In the genomic region with DNA sequence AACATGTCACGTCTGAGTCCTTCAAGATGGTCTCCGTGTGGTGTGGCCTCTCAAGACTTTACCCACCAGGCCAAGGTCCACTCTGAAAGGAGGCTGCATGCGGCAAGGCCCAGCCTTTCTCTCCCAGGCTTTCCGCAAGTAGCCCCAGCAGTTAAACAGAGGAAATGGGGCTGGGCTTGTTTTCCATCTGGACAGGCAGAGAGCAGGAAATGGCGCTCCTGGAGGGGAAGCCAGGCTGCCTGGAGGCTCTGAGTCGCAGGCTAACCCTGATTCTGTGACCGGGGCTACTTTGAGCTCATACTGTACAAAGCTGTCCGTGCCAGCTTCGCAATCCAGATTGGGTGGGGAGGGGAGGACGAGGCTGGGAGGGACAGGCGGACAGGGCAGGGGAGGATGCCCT, we compare ENCODE assay signal across 8 mouse cellular contexts. TPM values are rescaled to one million over a fixed set of nuclear protein-coding genes. Genes with fewer than 3 reads are reported as not detected.
DNase-seq lines count a peak whose midpoint lies in the region; ATAC-seq and TF ChIP-seq lines count a peak whose summit lies in the region.

No protein-coding gene starts in this region.

- no peaks in the 10 kb centered on the region for H3K9me3 ChIP-seq in midbrain, embryonic 10.5 days (replicated peaks)
- H3K9me3 ChIP-seq in midbrain, postnatal 0 days (ENCODE audit: low read length) = no peaks in the 10 kb centered on the region
- H3K9me3 ChIP-seq in heart, embryonic 15.5 days (replicated peaks) = no peaks in the 10 kb centered on the region
- no peaks in the 10 kb centered on the region for H3K9me3 ChIP-seq in stomach, embryonic 16.5 days (replicated peaks; ENCODE audit: control insufficient read depth, low read length)
- no peaks in the 10 kb centered on the region for H3K9me3 ChIP-seq in forebrain, embryonic 16.5 days (ENCODE audit: control insufficient read depth, low read length)

- H3K9ac ChIP-seq in midbrain, postnatal 0 days (replicated peaks; ENCODE audit: low read length, poor library complexity, severe bottlenecking) = no peak overlapping the region
- H3K9ac ChIP-seq in heart, embryonic 15.5 days = no peak overlapping the region
- H3K9ac ChIP-seq in stomach, embryonic 16.5 days (ENCODE audit: low read length) = no peak overlapping the region
- H3K9ac ChIP-seq in forebrain, embryonic 16.5 days (replicated peaks; ENCODE audit: low read depth, low read length) = no peak overlapping the region

- peaks cover 80% of the 10 kb centered on the region for H3K27me3 ChIP-seq in midbrain, embryonic 10.5 days (ENCODE audit: low read depth, poor library complexity, severe bottlenecking)
- H3K27me3 ChIP-seq in midbrain, postnatal 0 days (ENCODE audit: insufficient read depth, low read length) = no peaks in the 10 kb centered on the region
- H3K27me3 ChIP-seq in heart, embryonic 15.5 days = no peaks in the 10 kb centered on the region
- H3K27me3 ChIP-seq in stomach, embryonic 16.5 days (ENCODE audit: control insufficient read depth, insufficient read depth, low read length) = no peaks in the 10 kb centered on the region
- H3K27me3 ChIP-seq in forebrain, embryonic 16.5 days (replicated peaks; ENCODE audit: control insufficient read depth, insufficient read depth, low read length) = no peaks in the 10 kb centered on the region

- no peaks in the 10 kb centered on the region for H3K36me3 ChIP-seq in midbrain, embryonic 10.5 days
- H3K36me3 ChIP-seq in midbrain, postnatal 0 days (ENCODE audit: insufficient read depth, low read length) = no peaks in the 10 kb centered on the region
- H3K36me3 ChIP-seq in heart, embryonic 15.5 days = no peaks in the 10 kb centered on the region
- H3K36me3 ChIP-seq in stomach, embryonic 16.5 days (ENCODE audit: control insufficient read depth, insufficient read depth, low read length) = no peaks in the 10 kb centered on the region
- no peaks in the 10 kb centered on the region for H3K36me3 ChIP-seq in forebrain, embryonic 16.5 days (ENCODE audit: control insufficient read depth, insufficient read depth)

- no peak for TF ChIP-seq CTCF in midbrain, postnatal 0 days (IDR thresholded peaks at IDR 0.05)

- peaks cover 46% of the 10 kb centered on the region for H3K4me1 ChIP-seq in midbrain, embryonic 10.5 days
- H3K4me1 ChIP-seq in midbrain, postnatal 0 days (ENCODE audit: insufficient read depth, low read length) = peaks cover 11% of the 10 kb centered on the region; the same call in 1 of the 2 replicates
- H3K4me1 ChIP-seq in heart, embryonic 15.5 days (replicated peaks) = peaks cover 49% of the 10 kb centered on the region
- H3K4me1 ChIP-seq in stomach, embryonic 16.5 days (ENCODE audit: control insufficient read depth, insufficient read depth, low read length) = peaks cover 13% of the 10 kb centered on the region
- peaks cover 19% of the 10 kb centered on the region for H3K4me1 ChIP-seq in forebrain, embryonic 16.5 days (replicated peaks; ENCODE audit: control insufficient read depth, insufficient read depth, low read length)

- DNase-seq in midbrain, embryonic 10.5 days (ENCODE audit: low spot score) = no peak
- no peak for DNase-seq in midbrain, postnatal 0 days (ENCODE audit: low spot score)
- DNase-seq in kidney, postnatal 4 days = peak; percentile 56 to 67
- no peak for DNase-seq in gastrocnemius, adult 18-20 months (ENCODE audit: low spot score)
- no peak for DNase-seq in c-Kit-positive CD71-positive TER-119-positive erythroid progenitor cells, embryonic 14.5 days (ENCODE audit: low spot score)

- no peak overlapping the region for H3K4me2 ChIP-seq in midbrain, postnatal 0 days (ENCODE audit: low read depth, low read length, poor library complexity, severe bottlenecking)
- no peak overlapping the region for H3K4me2 ChIP-seq in heart, embryonic 15.5 days
- no peak overlapping the region for H3K4me2 ChIP-seq in stomach, embryonic 16.5 days (ENCODE audit: low read depth, low read length)
- no peak overlapping the region for H3K4me2 ChIP-seq in forebrain, embryonic 16.5 days (ENCODE audit: low read length)

- no peak overlapping the region for H3K4me3 ChIP-seq in midbrain, embryonic 10.5 days
- no peak overlapping the region for H3K4me3 ChIP-seq in midbrain, postnatal 0 days (ENCODE audit: low read depth, low read length)
- H3K4me3 ChIP-seq in heart, embryonic 15.5 days = no peak overlapping the region
- no peak overlapping the region for H3K4me3 ChIP-seq in stomach, embryonic 16.5 days (replicated peaks; ENCODE audit: low read length)
- H3K4me3 ChIP-seq in forebrain, embryonic 16.5 days (replicated peaks; ENCODE audit: low read length) = no peak overlapping the region

- peak overlapping the region; percentile 46; the same call in 1 of the 2 replicates for H3K27ac ChIP-seq in midbrain, embryonic 10.5 days (replicated peaks)
- no peak overlapping the region for H3K27ac ChIP-seq in midbrain, postnatal 0 days (ENCODE audit: low read depth, low read length)
- peak overlapping the region; percentile 73 for H3K27ac ChIP-seq in heart, embryonic 15.5 days
- H3K27ac ChIP-seq in stomach, embryonic 16.5 days (ENCODE audit: low read length) = peak overlapping the region; percentile 51
- no peak overlapping the region for H3K27ac ChIP-seq in forebrain, embryonic 16.5 days (ENCODE audit: low read length)

- WGBS in midbrain, embryonic 10.5 days = 74% methylated on average over 11 of the region's 11 CpGs
- 71% methylated on average over 11 of the region's 11 CpGs for WGBS in midbrain, postnatal 0 days
- WGBS in heart, embryonic 15.5 days = 56% methylated on average over 11 of the region's 11 CpGs
- WGBS in stomach, embryonic 16.5 days = 54% methylated on average over 11 of the region's 11 CpGs
- 73% methylated on average over 11 of the region's 11 CpGs for WGBS in forebrain, embryonic 16.5 days

- no peak for ATAC-seq in midbrain, postnatal 0 days (ENCODE audit: low FRiP score)
- no peak for ATAC-seq in heart, embryonic 15.5 days (replicated peaks; ENCODE audit: insufficient number of reproducible peaks, insufficient read depth, low FRiP score, low read depth)
- ATAC-seq in stomach, embryonic 16.5 days (ENCODE audit: insufficient read depth, low FRiP score) = no peak
- no peak for ATAC-seq in forebrain, embryonic 16.5 days

RNA-seq across cellular contexts. Expression of a gene that starts 7.7 kb away (rescaled TPM):
- 28.3 and 35.0 TPM in 2 replicates for polyA plus RNA-seq in midbrain, embryonic 10.5 days (2016; fragmentation: Nextera tagmentation; extraction: Ambion mirVana)
- 99.8 and 144 TPM in 2 replicates for total RNA-seq in midbrain, postnatal 0 days (2014; rRNA removed)
- 35.1 and 36.6 TPM in 2 replicates for polyA plus RNA-seq in midbrain, postnatal 0 days (2015; fragmentation: Nextera tagmentation; extraction: Ambion mirVana)
- polyA plus RNA-seq in heart, embryonic 15.5 days (2015; fragmentation: Nextera tagmentation; extraction: Ambion mirVana) = 26.6 and 48.2 TPM in 2 replicates
- polyA plus RNA-seq in stomach, embryonic 16.5 days (2015; fragmentation: Nextera tagmentation; extraction: Ambion mirVana) = 34.9 and 38.3 TPM in 2 replicates
- polyA plus RNA-seq in forebrain, embryonic 16.5 days (2015; fragmentation: Nextera tagmentation; extraction: Ambion mirVana) = 28.7 and 33.6 TPM in 2 replicates
- 10 to 100 TPM; 29.0 to 32.7 TPM for total RNA-seq in gastrocnemius, adult 18-20 months (2021)

RNA-seq across cellular contexts. Expression of a gene that starts 22.5 kb away (rescaled TPM):
- 0.12 and 0.19 TPM in 2 replicates for polyA plus RNA-seq in midbrain, embryonic 10.5 days (2016; fragmentation: Nextera tagmentation; extraction: Ambion mirVana)
- 0.11 TPM in 1 of 2 replicates, not detected in the other for total RNA-seq in midbrain, postnatal 0 days (2014; rRNA removed)
- polyA plus RNA-seq in midbrain, postnatal 0 days (2015; fragmentation: Nextera tagmentation; extraction: Ambion mirVana) = 0.14 TPM in 1 of 2 replicates, not detected in the other
- polyA plus RNA-seq in heart, embryonic 15.5 days (2015; fragmentation: Nextera tagmentation; extraction: Ambion mirVana) = 1.7 and 2.2 TPM in 2 replicates
- 0.83 and 0.91 TPM in 2 replicates for polyA plus RNA-seq in stomach, embryonic 16.5 days (2015; fragmentation: Nextera tagmentation; extraction: Ambion mirVana)
- polyA plus RNA-seq in forebrain, embryonic 16.5 days (2015; fragmentation: Nextera tagmentation; extraction: Ambion mirVana) = 0.37 and 0.46 TPM in 2 replicates
- not detected for total RNA-seq in gastrocnemius, adult 18-20 months (2021)

RNA-seq across cellular contexts. Expression of a gene that starts 35.9 kb away (rescaled TPM):
- 1,290 and 1,659 TPM in 2 replicates for polyA plus RNA-seq in midbrain, embryonic 10.5 days (2016; fragmentation: Nextera tagmentation; extraction: Ambion mirVana)
- total RNA-seq in midbrain, postnatal 0 days (2014; rRNA removed) = 39.0 and 40.8 TPM in 2 replicates
- polyA plus RNA-seq in midbrain, postnatal 0 days (2015; fragmentation: Nextera tagmentation; extraction: Ambion mirVana) = 71.0 and 71.4 TPM in 2 replicates
- 293 and 372 TPM in 2 replicates for polyA plus RNA-seq in heart, embryonic 15.5 days (2015; fragmentation: Nextera tagmentation; extraction: Ambion mirVana)
- polyA plus RNA-seq in stomach, embryonic 16.5 days (2015; fragmentation: Nextera tagmentation; extraction: Ambion mirVana) = 458 and 550 TPM in 2 replicates
- 256 and 290 TPM in 2 replicates for polyA plus RNA-seq in forebrain, embryonic 16.5 days (2015; fragmentation: Nextera tagmentation; extraction: Ambion mirVana)
- 1 to 10 TPM in 1 of 2 experiments, under 1 TPM in 1; 0.82 to 1.7 TPM for total RNA-seq in gastrocnemius, adult 18-20 months (2021)

RNA-seq across cellular contexts. Expression of a gene that starts 40.9 kb away (rescaled TPM):
- polyA plus RNA-seq in midbrain, embryonic 10.5 days (2016; fragmentation: Nextera tagmentation; extraction: Ambion mirVana) = 0.81 and 1.0 TPM in 2 replicates
- total RNA-seq in midbrain, postnatal 0 days (2014; rRNA removed) = 1.8 and 4.0 TPM in 2 replicates
- 0.25 and 0.34 TPM in 2 replicates for polyA plus RNA-seq in midbrain, postnatal 0 days (2015; fragmentation: Nextera tagmentation; extraction: Ambion mirVana)
- not detected in 2 replicates for polyA plus RNA-seq in heart, embryonic 15.5 days (2015; fragmentation: Nextera tagmentation; extraction: Ambion mirVana)
- 0.27 and 0.31 TPM in 2 replicates for polyA plus RNA-seq in stomach, embryonic 16.5 days (2015; fragmentation: Nextera tagmentation; extraction: Ambion mirVana)
- 2.4 and 2.6 TPM in 2 replicates for polyA plus RNA-seq in forebrain, embryonic 16.5 days (2015; fragmentation: Nextera tagmentation; extraction: Ambion mirVana)
- not detected for total RNA-seq in gastrocnemius, adult 18-20 months (2021)

RNA-seq across cellular contexts. Expression of a gene that starts 56.3 kb away (rescaled TPM):
- polyA plus RNA-seq in midbrain, embryonic 10.5 days (2016; fragmentation: Nextera tagmentation; extraction: Ambion mirVana) = 0.96 and 1.6 TPM in 2 replicates
- 3.2 TPM in 2 replicates for total RNA-seq in midbrain, postnatal 0 days (2014; rRNA removed)
- 2.7 and 3.8 TPM in 2 replicates for polyA plus RNA-seq in midbrain, postnatal 0 days (2015; fragmentation: Nextera tagmentation; extraction: Ambion mirVana)
- 7.5 and 11.2 TPM in 2 replicates for polyA plus RNA-seq in heart, embryonic 15.5 days (2015; fragmentation: Nextera tagmentation; extraction: Ambion mirVana)
- 21.7 and 24.5 TPM in 2 replicates for polyA plus RNA-seq in stomach, embryonic 16.5 days (2015; fragmentation: Nextera tagmentation; extraction: Ambion mirVana)
- 1.3 and 1.9 TPM in 2 replicates for polyA plus RNA-seq in forebrain, embryonic 16.5 days (2015; fragmentation: Nextera tagmentation; extraction: Ambion mirVana)
- 1 to 10 TPM; 3.0 to 4.5 TPM for total RNA-seq in gastrocnemius, adult 18-20 months (2021)

Comparison
In these comparisons a context has a peak if more than half of its experiments do, and no peak if none do; other contexts are left out.
1. H3K27ac ChIP-seq: peak in midbrain, embryonic 10.5 days (single experiment), heart, embryonic 15.5 days (single experiment) and stomach, embryonic 16.5 days (single experiment); none in midbrain, postnatal 0 days (single experiment) and forebrain, embryonic 16.5 days (single experiment).
2. DNase-seq: peak in kidney, postnatal 4 days (2 of 2); none in midbrain, embryonic 10.5 days (single experiment), midbrain, postnatal 0 days (single experiment), gastrocnemius, adult 18-20 months (single experiment) and c-Kit-positive CD71-positive TER-119-positive erythroid progenitor cells, embryonic 14.5 days (single experiment).